Mouse (Mus musculus) lung, postnatal 10 days (tissue): ENCODE measurements around the gene Esp38.
"Not testable (repeated sequence)": the region's sequence is repeated elsewhere in the genome, so short reads cannot be mapped to it uniquely, and the experiment has no call there.

ENCODE experiments used
- DNase-seq: peaks from one replicate; pipeline ENCODE4 v3.0.0; 2021

Gene Esp38

DNA sequence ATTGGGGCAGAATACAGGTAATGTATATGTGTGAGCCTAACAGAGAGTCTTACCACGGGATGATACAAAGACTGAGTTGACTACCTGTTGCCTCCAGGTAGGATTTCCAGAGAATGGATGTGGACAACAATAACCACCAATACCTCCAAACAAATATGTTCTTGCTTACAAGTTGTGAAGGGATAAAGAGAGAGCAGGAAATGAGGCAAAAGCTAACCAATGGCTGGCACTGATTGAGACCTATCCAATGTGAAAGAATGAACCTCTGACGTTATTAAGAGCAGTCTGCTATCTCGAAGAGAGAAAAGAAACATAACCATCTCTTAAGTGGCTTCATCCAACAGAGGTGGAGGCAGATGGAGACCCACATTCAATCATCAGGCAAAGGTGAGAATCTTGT, at the start of gene Esp38:
Gene Esp38, plus strand, starts transcription at position 301 of the 400 bp plus-strand sequence.
- DNase-seq = no peak

DNA sequence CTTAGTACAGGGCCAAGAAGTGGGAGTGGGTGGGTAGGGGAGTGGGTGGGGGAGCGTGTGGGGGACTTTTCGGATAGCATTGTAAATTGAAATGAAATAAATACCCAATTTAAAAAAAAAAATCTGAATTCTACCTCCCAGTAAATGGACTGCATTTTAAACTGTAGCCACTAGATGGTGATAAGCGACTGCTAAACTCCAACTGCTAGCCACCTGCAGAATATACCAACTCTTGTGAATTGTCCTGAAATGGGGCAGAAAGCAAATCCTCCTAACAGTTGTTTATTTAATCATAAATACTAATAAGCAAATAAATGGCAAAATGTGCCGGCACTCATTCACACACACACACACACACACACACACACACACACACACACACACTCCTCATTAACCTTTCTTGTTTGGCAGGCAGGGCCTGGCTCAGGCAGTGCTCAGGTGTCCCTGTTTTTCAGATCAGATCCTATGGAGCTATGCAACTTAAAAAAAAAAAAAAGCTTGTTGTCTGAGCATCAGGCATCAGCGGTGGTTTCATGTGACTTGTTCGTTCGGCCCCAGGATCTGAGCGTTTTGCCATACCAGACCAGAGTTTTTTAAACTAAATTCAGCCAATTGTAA, 47.3 kb upstream of the Esp38 start:
- DNase-seq = not testable (repeated sequence)
